Mouse (Mus musculus): ENCODE data around the gene Krt4. TPM values are rescaled to one million over a fixed set of nuclear protein-coding genes. Genes with fewer than 3 reads are reported as not detected.

Gene Krt4
- polyA plus RNA-seq (2012; rRNA removed): 2.3 and 2.6 TPM in 2 replicates

DNA sequence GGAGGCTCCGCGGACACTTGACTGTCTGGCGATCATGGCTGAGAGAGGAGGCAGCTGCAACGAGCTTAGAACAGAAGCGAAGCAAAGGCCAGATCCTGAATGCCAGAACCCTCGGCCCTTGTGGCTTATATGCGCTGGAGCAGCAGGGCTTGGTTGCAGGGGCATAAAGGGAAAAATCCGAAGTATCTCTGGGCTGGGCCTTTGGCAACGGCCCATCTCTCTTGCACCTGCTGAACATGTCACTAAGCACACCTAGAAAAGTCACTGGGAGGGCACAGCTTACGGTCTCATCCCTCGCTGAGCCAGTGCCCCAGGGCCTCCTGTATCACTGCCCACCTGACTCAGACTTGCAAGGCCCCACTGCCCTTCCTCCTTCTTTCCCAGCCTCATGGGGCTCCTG lies at the start of gene Krt4:
Krt4 (minus strand) TSS at position 101 of the 400 bp plus-strand sequence.
- no peak for TF ChIP-seq POLR2A (IDR thresholded peaks at IDR 0.05; ENCODE audit: borderline replicate concordance, extremely low read depth, insufficient read depth, insufficient read length, poor library complexity, severe bottlenecking)
- DNase-seq (ENCODE audit: low read depth): no peak

DNA sequence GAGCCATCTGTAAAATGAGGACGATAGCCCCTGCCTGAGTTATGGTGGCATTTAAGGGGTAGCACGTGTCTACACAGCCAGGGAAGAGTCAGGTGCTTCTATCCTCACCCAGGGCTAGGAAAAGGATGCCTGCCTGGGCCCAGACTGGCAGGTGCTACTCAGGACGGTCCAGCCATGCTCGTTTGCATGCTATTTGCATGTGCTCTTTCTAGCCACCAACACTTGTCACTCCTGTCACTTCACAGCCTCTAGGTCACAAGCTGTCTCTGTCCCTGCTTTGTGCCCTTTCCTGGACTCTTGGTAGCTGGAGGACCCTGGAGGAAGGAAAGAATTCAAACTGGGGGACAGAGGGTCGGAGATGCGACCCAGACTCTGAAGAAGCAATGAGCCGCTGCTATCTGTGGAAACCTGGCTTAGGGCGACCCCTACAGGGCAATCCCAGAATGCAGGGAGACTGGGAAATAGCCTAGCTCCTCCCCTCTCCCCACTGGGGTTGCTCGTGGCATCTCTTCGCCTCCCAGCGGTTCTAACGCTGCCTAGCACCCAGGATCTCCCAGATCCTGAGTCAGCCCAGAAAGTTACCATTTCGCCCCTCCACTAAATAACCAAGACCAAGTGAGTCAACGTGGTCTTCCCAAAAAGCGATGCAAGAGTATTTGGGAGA lies 49.0 kb upstream of the Krt4 start:
- TF ChIP-seq POLR2A (IDR thresholded peaks at IDR 0.05; ENCODE audit: borderline replicate concordance, extremely low read depth, insufficient read depth, insufficient read length, poor library complexity, severe bottlenecking) (no peak), CTCF (IDR thresholded peaks at IDR 0.05; ENCODE audit: borderline replicate concordance, extremely low read depth, insufficient read depth, insufficient read length) (peak; percentile 99)
- DNase-seq (ENCODE audit: low read depth): peak; percentile 93

DNA sequence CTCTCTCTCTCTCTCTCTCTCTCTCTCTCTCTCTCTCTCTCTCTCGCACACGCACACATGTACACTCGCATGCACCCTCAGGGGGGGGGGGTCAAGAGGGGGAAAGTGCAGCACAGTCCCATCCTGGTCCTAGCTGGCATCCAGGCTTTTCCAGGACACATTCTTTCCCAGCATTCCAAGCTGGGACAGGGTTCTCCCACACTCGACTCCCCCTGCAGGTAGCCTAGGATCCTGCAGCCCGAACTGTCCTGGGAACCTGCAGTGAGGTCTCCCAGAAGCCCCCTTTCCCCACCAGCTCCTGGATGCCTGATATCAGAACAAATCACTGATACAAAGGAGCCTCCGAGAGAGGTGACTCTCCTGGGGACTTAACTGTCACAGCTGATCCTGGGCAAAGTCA lies 46.0 kb upstream of the Krt4 start:
- peak; percentile 60 for DNase-seq (ENCODE audit: low read depth)
- TF ChIP-seq CTCF (IDR thresholded peaks at IDR 0.05; ENCODE audit: borderline replicate concordance, extremely low read depth, insufficient read depth, insufficient read length) (peak; percentile 81), POLR2A (IDR thresholded peaks at IDR 0.05; ENCODE audit: borderline replicate concordance, extremely low read depth, insufficient read depth, insufficient read length, poor library complexity, severe bottlenecking) (no peak)

DNA sequence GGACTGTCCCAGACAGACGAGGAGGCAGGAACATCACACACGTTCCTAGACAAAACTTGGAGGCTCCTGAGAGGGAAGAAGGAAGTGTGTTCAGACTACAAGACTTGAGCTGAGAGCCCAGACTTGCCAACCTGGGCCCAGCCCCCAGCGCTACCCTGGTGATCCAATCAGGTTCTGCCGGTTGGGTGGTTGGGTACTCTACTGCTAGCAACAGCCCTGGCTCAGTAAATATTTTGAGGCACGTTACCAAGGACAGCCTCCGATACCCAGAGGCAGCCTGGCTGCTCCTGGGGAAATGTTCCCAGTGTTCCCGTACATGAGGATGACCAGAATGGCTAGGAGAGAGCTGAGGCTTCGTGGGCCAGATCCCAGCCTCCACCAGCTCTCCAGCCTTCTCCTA lies 42.3 kb upstream of the Krt4 start:
- TF ChIP-seq POLR2A (IDR thresholded peaks at IDR 0.05; ENCODE audit: borderline replicate concordance, extremely low read depth, insufficient read depth, insufficient read length, poor library complexity, severe bottlenecking): no peak
- no peak for DNase-seq (ENCODE audit: low read depth)

DNA sequence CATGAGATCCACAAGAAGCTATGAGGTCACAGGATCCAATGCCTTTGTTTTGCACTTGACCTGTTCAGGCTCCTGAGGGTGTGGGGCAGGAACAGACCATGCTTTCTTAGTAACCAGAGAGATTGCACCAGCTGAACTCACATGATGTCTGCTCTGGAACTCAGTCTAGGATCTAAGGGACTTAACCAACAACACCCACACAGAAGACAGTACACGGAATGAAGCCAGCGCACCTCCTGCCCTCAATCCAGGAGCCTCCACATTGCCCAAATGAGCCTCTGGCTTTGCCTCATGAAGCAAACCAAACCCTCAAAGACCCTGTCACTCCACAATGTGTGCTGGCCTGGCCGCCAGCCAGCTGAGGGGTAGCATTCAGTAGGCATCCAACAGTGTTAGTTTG lies 34.4 kb upstream of the Krt4 start:
- TF ChIP-seq POLR2A (IDR thresholded peaks at IDR 0.05; ENCODE audit: borderline replicate concordance, extremely low read depth, insufficient read depth, insufficient read length, poor library complexity, severe bottlenecking): no peak
- no peak for TF ChIP-seq CTCF (IDR thresholded peaks at IDR 0.05; ENCODE audit: borderline replicate concordance, extremely low read depth, insufficient read depth, insufficient read length)
- DNase-seq (ENCODE audit: low read depth): peak; percentile 29

DNA sequence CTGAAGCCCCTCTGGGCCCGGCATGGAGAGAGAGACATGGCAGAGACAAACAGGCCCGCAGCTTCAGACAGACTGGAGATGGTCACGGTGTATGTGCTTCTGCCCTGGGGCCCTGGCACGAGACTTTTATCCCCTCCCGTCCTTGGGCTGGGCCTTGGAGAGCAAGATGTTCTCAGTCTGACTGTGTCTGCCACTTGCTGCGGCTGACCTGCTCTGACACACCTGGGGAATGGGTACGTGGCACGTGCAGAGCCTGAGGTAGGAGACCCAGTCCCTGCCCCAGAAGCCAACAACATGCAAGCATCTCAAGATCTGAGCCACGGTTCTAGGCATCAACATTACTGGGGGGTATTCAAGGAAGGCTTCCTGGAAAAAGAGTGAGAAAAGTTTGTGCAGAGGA lies 29.7 kb upstream of the Krt4 start, which contains the start of gene Krt78:
Krt78 (minus strand) TSS at position 101 of the 400 bp plus-strand sequence.
- TF ChIP-seq CTCF (IDR thresholded peaks at IDR 0.05; ENCODE audit: borderline replicate concordance, extremely low read depth, insufficient read depth, insufficient read length) (no peak), POLR2A (IDR thresholded peaks at IDR 0.05; ENCODE audit: borderline replicate concordance, extremely low read depth, insufficient read depth, insufficient read length, poor library complexity, severe bottlenecking) (no peak)
- no peak for DNase-seq (ENCODE audit: low read depth)

DNA sequence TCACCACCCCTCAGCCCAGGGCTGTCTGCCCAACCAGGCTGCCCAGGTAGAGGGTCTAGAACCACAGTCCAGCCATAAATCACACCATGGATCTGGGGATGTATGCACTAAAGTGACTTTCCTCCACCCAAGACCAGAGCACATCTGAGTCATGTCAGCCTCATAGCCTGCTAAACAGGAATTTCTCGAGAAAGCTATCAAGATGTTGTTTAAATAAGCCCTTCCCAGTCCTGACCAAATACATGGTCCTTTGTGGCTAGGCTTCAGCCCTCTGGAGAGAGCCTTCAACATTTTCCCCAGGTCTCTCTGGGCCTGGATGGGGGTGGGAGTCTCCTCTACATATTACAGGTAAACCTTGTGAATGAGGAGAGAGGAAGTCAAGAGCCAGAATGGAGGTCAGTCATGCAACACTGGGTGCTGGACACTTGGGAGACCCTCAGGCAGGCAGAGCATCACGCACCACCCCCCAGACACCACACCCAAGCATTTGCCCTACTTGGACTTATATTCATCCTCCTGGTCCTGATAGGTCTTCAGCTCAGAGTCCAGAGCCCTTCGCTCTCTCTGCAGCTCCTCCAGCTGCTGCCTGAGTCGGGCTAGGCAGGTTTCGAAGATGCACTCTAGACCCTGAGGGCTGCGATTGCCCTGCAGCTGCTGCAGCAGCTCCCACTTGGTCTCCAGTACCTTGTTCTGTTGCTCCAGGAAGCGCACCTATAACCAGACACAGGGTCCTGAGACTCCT lies 28.4 kb upstream of the Krt4 start:
- TF ChIP-seq CTCF (IDR thresholded peaks at IDR 0.05; ENCODE audit: borderline replicate concordance, extremely low read depth, insufficient read depth, insufficient read length) (no peak), POLR2A (IDR thresholded peaks at IDR 0.05; ENCODE audit: borderline replicate concordance, extremely low read depth, insufficient read depth, insufficient read length, poor library complexity, severe bottlenecking) (no peak)
- DNase-seq (ENCODE audit: low read depth): no peak

DNA sequence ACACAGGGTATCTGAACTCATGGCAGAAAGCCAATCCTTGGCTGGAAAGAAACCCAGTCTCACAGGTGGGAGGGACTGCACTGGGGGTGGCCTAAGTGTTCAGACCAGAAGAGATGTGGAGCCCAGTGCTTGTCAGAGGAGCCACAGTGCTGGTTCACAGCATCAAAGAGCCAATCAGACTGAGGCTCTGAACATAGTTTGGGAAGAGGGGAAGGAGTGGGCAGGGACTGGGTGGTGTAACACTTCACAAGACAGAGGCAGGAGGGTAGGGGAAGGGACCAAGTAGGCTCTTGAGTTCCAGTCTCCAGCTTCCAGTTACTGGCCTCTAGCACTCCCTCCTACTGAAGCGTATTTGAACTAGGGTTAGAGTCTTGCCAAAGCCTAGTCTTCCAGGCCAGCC lies 20.9 kb upstream of the Krt4 start:
- TF ChIP-seq POLR2A (IDR thresholded peaks at IDR 0.05; ENCODE audit: borderline replicate concordance, extremely low read depth, insufficient read depth, insufficient read length, poor library complexity, severe bottlenecking) (no peak), CTCF (IDR thresholded peaks at IDR 0.05; ENCODE audit: borderline replicate concordance, extremely low read depth, insufficient read depth, insufficient read length) (no peak)
- DNase-seq (ENCODE audit: low read depth): peak; percentile 36

DNA sequence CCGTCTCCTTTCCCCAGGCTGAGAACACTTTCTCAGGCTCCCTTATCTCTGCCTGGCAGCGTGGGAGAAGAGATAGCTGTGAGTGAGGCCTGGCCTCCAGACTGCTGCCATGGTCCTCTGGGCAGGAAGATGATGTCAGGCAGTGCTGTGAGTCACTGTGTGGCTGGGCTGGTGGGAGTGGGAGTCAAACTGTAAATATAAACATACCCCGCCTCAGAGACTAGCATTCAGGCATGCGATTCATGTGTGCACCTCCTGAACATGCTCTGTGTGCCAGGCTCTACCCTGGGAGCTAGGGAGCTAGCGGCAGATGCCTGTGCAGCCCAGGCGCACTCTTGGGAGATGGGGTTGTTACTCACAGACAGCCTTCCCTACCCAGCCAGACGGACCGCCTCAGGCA lies 17.4 kb upstream of the Krt4 start:
- TF ChIP-seq POLR2A (IDR thresholded peaks at IDR 0.05; ENCODE audit: borderline replicate concordance, extremely low read depth, insufficient read depth, insufficient read length, poor library complexity, severe bottlenecking): no peak
- no peak for DNase-seq (ENCODE audit: low read depth)

DNA sequence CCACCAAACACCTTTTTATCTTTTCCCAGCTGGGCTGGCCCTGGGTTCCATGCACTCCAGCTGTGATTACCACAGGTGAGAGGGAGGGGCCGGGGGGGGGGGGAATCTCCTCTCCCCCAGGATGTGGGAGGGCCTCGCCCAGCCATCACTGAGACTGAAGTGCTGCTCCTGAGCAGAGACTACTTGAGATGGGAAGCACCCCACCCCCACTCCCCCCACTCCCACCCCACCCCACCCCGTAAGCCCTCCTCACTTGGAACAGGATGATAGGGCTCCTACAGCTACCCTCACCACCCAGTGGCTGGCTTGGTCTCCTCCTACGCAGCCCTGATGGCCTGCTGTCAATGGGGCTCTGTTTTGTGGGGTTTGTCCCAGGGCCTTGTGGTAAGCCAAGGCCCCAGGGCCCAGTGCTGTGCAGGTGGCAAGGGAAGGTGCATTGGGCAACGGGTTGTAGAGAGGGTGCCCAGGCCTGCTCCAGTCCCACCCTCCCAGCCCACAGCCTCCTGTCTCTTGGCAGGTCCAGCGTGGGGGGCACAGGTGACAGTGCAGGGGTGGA lies 15.8 kb upstream of the Krt4 start, which contains the start of gene Krt79:
Krt79 (minus strand) TSS at position 51 of the 556 bp plus-strand sequence.
- no peak for DNase-seq (ENCODE audit: low read depth)
- TF ChIP-seq CTCF (IDR thresholded peaks at IDR 0.05; ENCODE audit: borderline replicate concordance, extremely low read depth, insufficient read depth, insufficient read length) (no peak), POLR2A (IDR thresholded peaks at IDR 0.05; ENCODE audit: borderline replicate concordance, extremely low read depth, insufficient read depth, insufficient read length, poor library complexity, severe bottlenecking) (no peak)

DNA sequence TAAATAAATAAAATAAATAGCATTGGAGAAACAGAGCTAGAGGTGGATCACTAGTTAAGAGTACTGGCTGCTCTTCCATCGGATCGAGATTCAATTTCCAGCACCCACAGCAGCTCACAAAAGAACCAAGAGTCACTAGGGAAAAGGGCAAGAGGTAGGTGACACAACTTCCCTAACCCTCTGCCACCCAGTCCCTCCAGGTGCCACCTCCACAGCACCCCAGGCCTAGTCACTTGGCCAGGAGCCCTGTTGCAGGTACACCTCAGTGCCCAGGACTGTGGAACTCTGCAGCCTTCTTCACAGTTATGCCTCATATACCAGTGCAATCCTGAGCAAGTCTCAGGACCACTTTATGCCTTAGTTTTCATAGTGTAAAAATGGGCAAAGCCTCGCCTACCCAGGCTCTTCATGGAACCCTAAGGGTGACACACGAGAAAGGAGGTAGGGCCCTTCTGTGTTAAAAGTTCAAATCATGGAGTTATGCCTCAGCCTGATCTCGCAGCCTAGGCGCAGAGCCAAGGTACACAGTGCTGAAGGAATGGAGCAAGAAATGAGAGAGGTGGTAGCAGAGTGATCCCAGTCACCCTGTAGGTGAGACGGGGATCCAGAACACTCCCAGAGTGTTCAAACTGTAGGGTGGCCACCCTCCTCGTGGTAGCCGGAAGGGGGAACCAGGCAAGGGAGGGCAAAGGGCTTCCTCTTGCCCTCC lies 14.2 kb upstream of the Krt4 start:
- no peak for DNase-seq (ENCODE audit: low read depth)
- TF ChIP-seq POLR2A (IDR thresholded peaks at IDR 0.05; ENCODE audit: borderline replicate concordance, extremely low read depth, insufficient read depth, insufficient read length, poor library complexity, severe bottlenecking): no peak
- TF ChIP-seq CTCF (IDR thresholded peaks at IDR 0.05; ENCODE audit: borderline replicate concordance, extremely low read depth, insufficient read depth, insufficient read length): no peak

Measured in brain, embryonic 14.5 days (tissue).